Mouse (Mus musculus) kidney, embryonic 16.5 days (tissue): ENCODE data around the gene Hypk. TPM values are rescaled to one million over a fixed set of nuclear protein-coding genes. Genes with fewer than 3 reads are reported as not detected.
"Not testable (repeated sequence)": the region's sequence is repeated elsewhere in the genome, so short reads cannot be mapped to it uniquely, and the experiment has no call there.

Experiments used
- ATAC-seq: fragments of 200-750 bp; cut with Nextera tagmentation; 2 replicates; pipeline ENCODE4 v1.8.0; 2017; ENCODE audit warnings: moderate TSS enrichment; ENCODE audit not compliant: low FRiP score, low TSS enrichment
- H3K27ac ChIP-seq: fragments of 300-500 bp; sonication (generic); 2 replicates; pipeline ENCODE4 v1.5.1; 2014; ENCODE audit warnings: low read length
- H3K27me3 ChIP-seq: fragments of 300-500 bp; sonication (generic); 2 replicates; pipeline ENCODE4 v1.6.1; 2014; ENCODE audit warnings: low read length, control low read depth, mixed read lengths; ENCODE audit not compliant: insufficient read depth
- H3K36me3 ChIP-seq: fragments of 300-500 bp; sonication (generic); 2 replicates; pipeline ENCODE4 v1.6.1; 2014; ENCODE audit warnings: low read length, control low read depth, mixed read lengths; ENCODE audit not compliant: insufficient read depth
- H3K4me1 ChIP-seq: fragments of 300-500 bp; sonication (generic); 2 replicates; pipeline ENCODE4 v1.6.1; 2014; ENCODE audit warnings: low read length, control low read depth, mixed read lengths; ENCODE audit not compliant: insufficient read depth
- H3K4me2 ChIP-seq: fragments of 300-500 bp; sonication (generic); replicated peaks from 2 replicates; pipeline ENCODE4 v1.6.1; 2014; ENCODE audit warnings: low read depth, low read length
- H3K4me3 ChIP-seq: fragments of 300-500 bp; sonication (generic); 2 replicates; pipeline ENCODE4 v1.5.1; 2014; ENCODE audit warnings: mild to moderate bottlenecking, low read length
- H3K9ac ChIP-seq: fragments of 300-500 bp; sonication (generic); replicated peaks from 2 replicates; pipeline ENCODE4 v1.6.1; 2014; ENCODE audit warnings: low read length
- H3K9me3 ChIP-seq: fragments of 300-500 bp; sonication (generic); 2 replicates; pipeline ENCODE4 v1.6.1; 2016; ENCODE audit warnings: low read length, control low read depth
- WGBS: fragments of 180-500 bp; shearing (Covaris S2); extraction: QIAGEN DNeasy Blood & Tissue Kit; methylation state at CpG from one replicate; pipeline ENCODE4 v1.1.7; 2014; 5-methylcytosine and 5-hydroxymethylcytosine counted together
- microRNA-seq: library from miRNA; unstranded; fragments of <30 nt; microRNA quantifications from one replicate; pipeline ENCODE4, GENCODE M21; 2016
- polyA plus RNA-seq: library from polyadenylated mRNA; unstranded; fragments of >200 nt; fragmentation: Nextera tagmentation; extraction: Ambion mirVana; gene quantifications from 2 replicates; pipeline ENCODE4 v1.2.1, GENCODE M21; 2015

Gene Hypk
- polyA plus RNA-seq, 1 experiment from 2014 or later, result 106 TPM

- not testable (repeated sequence) for H3K9ac ChIP-seq, H3K36me3 ChIP-seq, H3K4me1 ChIP-seq, H3K4me3 ChIP-seq, H3K4me2 ChIP-seq, H3K27ac ChIP-seq, H3K9me3 ChIP-seq, ATAC-seq, H3K27me3 ChIP-seq
- WGBS, result 90% methylated on average over 13 of the region's 13 CpGs
Measured at GRCm38 (mm10) chr2:121480916-121481315, 27.8 kb downstream of the Hypk start.

- no peaks in the 10 kb centered on the region for H3K4me1 ChIP-seq
- WGBS, result 41% methylated on average over 8 of the region's 8 CpGs
- no peak for ATAC-seq
Measured at GRCm38 (mm10) chr2:121483576-121483975, 30.5 kb downstream of the Hypk start.

GRCm38 (mm10) chr2:121484403-121484802 lies 31.3 kb downstream of the Hypk start:
- not testable (repeated sequence) for ATAC-seq, H3K9ac ChIP-seq, H3K4me3 ChIP-seq, H3K9me3 ChIP-seq, H3K4me1 ChIP-seq, H3K36me3 ChIP-seq, H3K4me2 ChIP-seq, H3K27me3 ChIP-seq, H3K27ac ChIP-seq
- WGBS, result 88% methylated on average over 1 of the region's 2 CpGs

More at GRCm38 (mm10) chr2:121483576-121483975, 30.5 kb downstream of the Hypk start:
- H3K4me3 ChIP-seq, result no peak overlapping the region
- H3K27ac ChIP-seq, result no peak overlapping the region
- no peaks in the 10 kb centered on the region for H3K9me3 ChIP-seq
- H3K9ac ChIP-seq, result no peak overlapping the region
- H3K36me3 ChIP-seq, result no peaks in the 10 kb centered on the region
- no peaks in the 10 kb centered on the region for H3K27me3 ChIP-seq
- H3K4me2 ChIP-seq, result no peak overlapping the region

- not testable (repeated sequence) for H3K27me3 ChIP-seq, H3K4me2 ChIP-seq, H3K4me3 ChIP-seq, H3K9ac ChIP-seq, H3K36me3 ChIP-seq, ATAC-seq, H3K27ac ChIP-seq, H3K9me3 ChIP-seq, H3K4me1 ChIP-seq
- WGBS, result 57% methylated on average over 1 of the region's 6 CpGs
Measured at GRCm38 (mm10) chr2:121501550-121501949, 48.5 kb downstream of the Hypk start.

- H3K36me3 ChIP-seq, H3K27me3 ChIP-seq, H3K9me3 ChIP-seq, H3K27ac ChIP-seq: not testable (repeated sequence)
- 6% methylated on average over 36 of the region's 42 CpGs for WGBS
- peak; percentile 94 for ATAC-seq
- H3K9ac ChIP-seq, result peak within 1 kb of the TSS; percentile 76
- peak within 1 kb of the TSS; percentile 69 for H3K4me3 ChIP-seq
- peaks cover 13% of the 10 kb centered on the region for H3K4me1 ChIP-seq
- H3K4me2 ChIP-seq, result peak within 1 kb of the TSS; percentile 74
Measured at GRCm38 (mm10) chr2:121505942-121506882, 53.1 kb downstream of the Hypk start, which contains the start of the genes Mfap1a and Wdr76. Mfap1a (minus strand) TSS chr2:121506665. Wdr76 (plus strand) TSS chr2:121506723.

- no peaks in the 10 kb centered on the region for H3K27me3 ChIP-seq
- H3K4me3 ChIP-seq, result peak overlapping the region; percentile 69
- peak overlapping the region; percentile 74 for H3K4me2 ChIP-seq
- 11% methylated on average over 12 of the region's 12 CpGs for WGBS
- no peak overlapping the region for H3K27ac ChIP-seq
- H3K9me3 ChIP-seq, result no peaks in the 10 kb centered on the region
- H3K4me1 ChIP-seq, result peaks cover 13% of the 10 kb centered on the region
- peak overlapping the region; percentile 63 for H3K9ac ChIP-seq
- peaks cover 16% of the 10 kb centered on the region for H3K36me3 ChIP-seq
- ATAC-seq, result no peak
Measured at GRCm38 (mm10) chr2:121507173-121507950, 54.3 kb downstream of the Hypk start.

GRCm38 (mm10) chr2:121507951-121508330 lies 54.9 kb downstream of the Hypk start:
- no peaks in the 10 kb centered on the region for H3K27me3 ChIP-seq
- H3K4me2 ChIP-seq, result peak overlapping the region; percentile 74
- H3K9ac ChIP-seq, result peak overlapping the region; percentile 63
- 84% methylated on average over 2 of the region's 2 CpGs for whole genome bisulfite sequencing
- no peaks in the 10 kb centered on the region for H3K9me3 ChIP-seq
- no peak for ATAC-seq
- H3K36me3 ChIP-seq, result peaks cover 19% of the 10 kb centered on the region
- peaks cover 13% of the 10 kb centered on the region for H3K4me1 ChIP-seq
- peak overlapping the region; percentile 69 for H3K4me3 ChIP-seq
- H3K27ac ChIP-seq, result no peak overlapping the region

Small RNA genes lying within 50 kb of the gene (microRNA-seq; reads per million reads assigned to microRNA genes)
- not detected for gene Gm22953

Other genes with a start within 250 kb of the Hypk start
- gene Trp53bp1, start 181.9 kb upstream of the Hypk start, polyA plus RNA-seq, result 64.0 and 71.5 TPM in 2 replicates
- gene Map1a, start 163.7 kb upstream of the Hypk start, polyA plus RNA-seq, result 2.5 and 3.2 TPM in 2 replicates
- 14.4 and 15.8 TPM in 2 replicates for gene Ppip5k1, start 97.9 kb upstream of the Hypk start, polyA plus RNA-seq
- gene Ckmt1, start 95.6 kb upstream of the Hypk start, polyA plus RNA-seq, result 28.2 and 34.6 TPM in 2 replicates
- gene Strc, start 66.1 kb upstream of the Hypk start, polyA plus RNA-seq, result not detected in 2 replicates
- 838 and 877 TPM in 2 replicates for gene Pdia3, start 39.5 kb upstream of the Hypk start, polyA plus RNA-seq
- gene Catsper2, start 39.5 kb upstream of the Hypk start, polyA plus RNA-seq, result 2.0 and 3.0 TPM in 2 replicates
- gene Ell3, start 9.0 kb upstream of the Hypk start, polyA plus RNA-seq, result 12.3 and 14.5 TPM in 2 replicates
- 448 and 451 TPM in 2 replicates for gene Serf2, start 4.1 kb upstream of the Hypk start, polyA plus RNA-seq
- gene Serinc4, start 3.5 kb downstream of the Hypk start, polyA plus RNA-seq, result 0.09 and 0.18 TPM in 2 replicates
- 56.7 and 57.2 TPM in 2 replicates for gene Mfap1b, start 20.8 kb downstream of the Hypk start, polyA plus RNA-seq
- gene Mfap1a, start 53.4 kb downstream of the Hypk start, polyA plus RNA-seq, result 28.3 and 30.6 TPM in 2 replicates
- 6.7 and 8.4 TPM in 2 replicates for gene Wdr76, start 53.4 kb downstream of the Hypk start, polyA plus RNA-seq